Mouse (Mus musculus) cerebellum, adult 11 months (tissue): ENCODE measurements around the gene Gm45618.
A peak's percentile ranks its signal among the peaks of the same experiment; 100 is the strongest.
"Not testable (repeated sequence)": the region's sequence is repeated elsewhere in the genome, so short reads cannot be mapped to it uniquely, and the experiment has no call there.

ENCODE experiments used
- DNase-seq: peaks from one replicate; pipeline ENCODE4 v3.0.0; 2022

Gm45618 gene

GRCm38 (mm10) chr7:142120629-142121028 lies at the start of gene Gm45618:
Gene Gm45618, minus strand, starts transcription at chr7:142120729.
- not testable (repeated sequence) for DNase-seq

GRCm38 (mm10) chr7:142169836-142170235 lies 49.3 kb upstream of the Gm45618 start:
- DNase-seq = no peak

GRCm38 (mm10) chr7:142165639-142166038 lies 45.1 kb upstream of the Gm45618 start, which contains the start of gene Gm4553:
Gene Gm4553, minus strand, starts transcription at chr7:142165739.
- DNase-seq = not testable (repeated sequence)

- DNase-seq = no peak
Observed at GRCm38 (mm10) chr7:142159366-142159765, 38.8 kb upstream of the Gm45618 start.

GRCm38 (mm10) chr7:142157013-142157412 lies 36.5 kb upstream of the Gm45618 start, which contains the start of gene Gm29735:
Gene Gm29735, minus strand, starts transcription at chr7:142157113.
- not testable (repeated sequence) for DNase-seq

- no peak for DNase-seq
Observed at GRCm38 (mm10) chr7:142155308-142155707, 34.8 kb upstream of the Gm45618 start.

DNA sequence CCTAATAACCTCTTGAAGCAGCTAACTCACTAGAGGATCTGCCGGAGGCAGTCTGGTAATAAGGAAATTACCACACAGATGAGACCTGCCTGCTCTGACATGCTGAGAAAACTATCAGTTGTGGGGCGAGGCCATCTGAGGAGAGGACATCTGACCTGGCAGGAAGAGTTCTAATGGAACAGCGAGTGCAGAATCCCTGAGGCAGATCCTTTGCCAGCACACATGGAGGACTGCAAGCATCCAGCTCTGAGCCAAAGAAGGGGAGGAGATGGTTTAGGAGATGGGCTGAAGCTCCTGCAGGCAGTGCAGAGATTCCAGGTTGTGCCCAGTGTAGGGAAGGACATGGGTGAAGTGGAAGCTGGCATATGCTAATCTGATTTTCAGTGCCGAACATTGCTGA lies 31.7 kb upstream of the Gm45618 start:
- no peak for DNase-seq

DNA sequence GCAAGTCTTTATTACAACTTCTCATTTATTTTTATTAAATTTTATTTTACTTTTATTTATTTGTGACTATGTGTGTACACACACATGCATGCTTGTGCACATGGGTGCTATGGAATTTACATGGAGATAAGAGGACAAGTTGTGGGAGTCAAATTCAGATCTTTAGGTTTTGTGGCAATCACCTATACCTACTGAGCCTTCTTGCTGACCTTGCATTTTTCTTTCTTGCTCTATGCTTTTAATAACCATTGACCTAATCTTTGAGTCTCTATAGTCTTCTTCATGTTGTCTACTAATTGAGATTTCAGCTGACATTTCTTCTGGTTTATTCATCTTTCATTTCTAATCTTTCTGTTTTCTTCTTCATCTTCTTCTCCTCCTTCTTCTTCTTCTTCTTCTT lies 28.1 kb upstream of the Gm45618 start:
- DNase-seq = no peak

GRCm38 (mm10) chr7:142146033-142146432 lies 25.5 kb upstream of the Gm45618 start:
- DNase-seq = peak; percentile 10

DNA sequence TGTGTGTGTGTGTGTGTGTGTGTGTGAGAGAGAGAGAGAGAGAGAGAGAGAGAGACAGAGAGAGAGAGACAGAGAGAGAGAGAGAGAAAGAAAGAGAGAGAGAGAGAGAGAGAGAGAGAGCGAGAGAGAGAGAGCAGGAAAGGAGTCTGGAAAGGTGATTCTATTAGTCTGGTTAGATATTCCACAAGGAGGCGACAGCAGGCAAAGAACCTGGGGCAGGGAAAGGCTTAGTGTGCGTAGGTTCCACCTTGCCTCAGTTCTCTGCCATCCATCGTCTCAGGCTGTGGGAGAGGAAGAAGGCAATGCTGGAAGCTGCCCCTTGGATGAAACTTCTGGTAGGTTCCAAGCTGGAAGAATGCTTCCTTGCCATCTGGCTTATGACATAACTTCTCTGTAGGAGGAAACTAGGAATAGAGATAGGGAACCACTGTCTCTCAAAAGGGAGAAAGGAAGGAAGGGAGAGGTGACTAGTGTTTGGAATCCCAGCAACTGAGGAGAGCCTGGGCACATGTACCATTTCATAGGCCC lies 24.9 kb upstream of the Gm45618 start:
- DNase-seq = no peak

GRCm38 (mm10) chr7:142144507-142144906 lies 24.0 kb upstream of the Gm45618 start, which contains the start of gene Gm45337:
Gene Gm45337, minus strand, starts transcription at chr7:142144607.
- no peak for DNase-seq

- not testable (repeated sequence) for DNase-seq
Observed at GRCm38 (mm10) chr7:142143506-142144010, 23.0 kb upstream of the Gm45618 start.

DNA sequence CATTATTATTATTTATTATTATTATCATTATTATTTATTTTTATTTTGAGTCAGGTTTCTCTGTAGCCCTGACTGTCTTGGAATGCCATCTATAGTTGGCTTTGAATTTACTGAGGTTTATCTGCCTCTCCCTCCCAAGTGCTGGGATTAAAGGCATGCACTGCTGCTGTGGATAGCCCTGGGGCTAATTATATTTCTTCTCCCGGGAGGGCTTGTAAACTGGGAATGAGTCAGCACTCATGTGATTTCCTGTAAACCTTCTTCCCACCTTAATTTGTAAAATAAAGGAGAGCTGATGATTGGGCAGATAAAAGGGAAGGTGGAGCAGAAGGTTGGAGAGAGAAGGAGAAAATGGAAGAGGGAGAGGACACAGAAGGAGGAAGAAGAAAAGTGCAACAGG lies 20.2 kb upstream of the Gm45618 start:
- no peak for DNase-seq

DNA sequence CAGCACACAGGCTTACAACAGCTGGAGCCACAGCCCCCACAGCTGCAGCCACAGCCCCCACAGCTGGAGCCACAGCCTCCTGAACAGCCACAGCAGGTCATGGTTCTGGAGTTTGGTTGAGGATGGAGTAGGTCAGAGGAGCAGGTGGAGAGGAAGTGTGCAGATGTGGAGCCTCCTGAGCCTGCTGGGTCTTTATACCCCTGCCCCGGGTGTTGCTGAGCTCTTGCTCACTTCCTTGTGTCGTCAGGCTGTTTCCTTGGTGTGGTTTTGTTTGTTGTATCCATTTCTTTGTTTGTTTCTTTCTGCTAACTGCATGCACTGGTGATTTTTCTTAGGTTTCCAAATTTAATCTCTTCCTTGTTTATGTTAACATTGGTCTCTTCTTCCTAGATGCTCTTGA lies 15.4 kb upstream of the Gm45618 start, which contains the start of gene Gm39115:
Gene Gm39115, minus strand, starts transcription at position 101 of the 400 bp plus-strand sequence.
- DNase-seq = not testable (repeated sequence)

DNA sequence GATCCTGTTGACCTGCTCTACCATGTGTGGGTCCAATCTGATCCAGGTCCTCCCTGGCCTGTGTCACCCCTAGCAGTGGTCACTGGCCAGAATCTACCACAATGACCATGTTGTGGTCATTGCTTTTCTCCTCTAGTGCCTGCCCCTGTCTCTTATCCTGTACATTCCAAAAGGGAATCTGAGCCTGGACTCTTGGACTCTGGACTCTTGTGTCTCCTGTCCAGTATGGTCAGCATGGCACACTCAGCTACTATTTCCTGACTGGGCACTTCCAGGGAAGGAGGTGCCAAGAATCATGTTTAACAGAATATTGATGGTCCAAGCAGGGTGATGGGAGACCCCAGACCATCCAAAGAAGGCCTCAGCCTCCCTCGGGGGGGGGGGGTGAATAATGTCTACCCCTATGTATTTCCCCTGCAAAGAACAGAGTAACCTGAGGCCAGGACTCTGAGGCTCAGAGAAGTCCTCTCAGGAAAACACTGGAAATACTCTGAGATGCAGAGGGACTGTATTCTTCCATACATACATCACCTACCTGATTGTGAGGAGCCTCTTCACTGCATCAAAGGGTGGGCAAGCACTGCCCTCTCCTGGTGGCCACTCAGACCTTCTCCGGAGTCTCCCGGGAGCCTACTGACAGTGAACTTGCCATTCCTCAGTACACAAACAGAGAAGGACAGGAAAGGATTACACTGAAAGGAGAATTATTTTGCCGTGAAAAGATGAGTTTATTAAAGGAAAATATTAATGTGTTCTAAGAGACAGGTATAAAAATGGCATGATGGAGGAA lies 13.9 kb upstream of the Gm45618 start:
- no peak for DNase-seq

DNA sequence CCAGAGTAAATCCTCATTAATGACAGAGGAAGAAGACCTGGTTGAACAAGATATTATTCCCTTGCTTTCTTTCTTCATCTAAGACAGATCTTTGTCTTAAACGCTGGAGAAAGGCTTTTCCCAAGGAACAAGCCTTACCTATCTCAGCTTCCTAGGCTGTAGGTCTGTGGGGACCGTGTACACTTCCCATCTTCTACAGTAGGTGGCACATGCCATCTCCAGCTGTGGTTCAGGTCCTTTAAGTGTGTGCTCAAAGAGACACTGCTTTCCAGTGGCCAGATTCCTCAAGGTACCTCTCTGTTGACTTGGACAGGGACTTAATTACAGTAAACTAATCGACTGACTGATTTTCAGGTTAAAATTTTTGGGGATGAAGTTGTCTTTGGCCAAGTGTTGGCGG lies 8.3 kb upstream of the Gm45618 start:
- no peak for DNase-seq

- DNase-seq = no peak
Observed at GRCm38 (mm10) chr7:142119632-142120031, 897 bp downstream of the Gm45618 start.

DNA sequence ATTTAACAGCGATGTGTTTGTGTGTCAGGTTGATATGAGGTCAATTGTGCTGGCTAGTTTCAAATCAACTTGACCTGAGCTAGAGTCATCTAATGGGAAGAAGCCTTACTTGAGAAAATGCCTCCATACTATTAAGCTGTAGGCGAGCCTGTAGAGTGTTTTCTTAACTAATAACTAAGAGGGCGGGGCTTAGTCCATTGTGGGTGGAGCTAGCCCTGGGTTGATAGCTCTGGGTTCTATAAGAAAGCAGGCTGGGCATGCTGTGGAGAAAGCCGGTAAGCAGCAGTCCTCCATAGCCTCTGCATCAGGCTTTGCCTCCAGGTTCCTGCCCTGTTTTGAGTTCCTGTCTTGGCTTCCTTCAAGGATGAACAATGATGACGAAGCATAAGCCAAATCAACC lies 15.8 kb downstream of the Gm45618 start:
- DNase-seq = no peak

GRCm38 (mm10) chr7:142097776-142098175 lies 22.8 kb downstream of the Gm45618 start:
- peak; percentile 85 for DNase-seq

DNA sequence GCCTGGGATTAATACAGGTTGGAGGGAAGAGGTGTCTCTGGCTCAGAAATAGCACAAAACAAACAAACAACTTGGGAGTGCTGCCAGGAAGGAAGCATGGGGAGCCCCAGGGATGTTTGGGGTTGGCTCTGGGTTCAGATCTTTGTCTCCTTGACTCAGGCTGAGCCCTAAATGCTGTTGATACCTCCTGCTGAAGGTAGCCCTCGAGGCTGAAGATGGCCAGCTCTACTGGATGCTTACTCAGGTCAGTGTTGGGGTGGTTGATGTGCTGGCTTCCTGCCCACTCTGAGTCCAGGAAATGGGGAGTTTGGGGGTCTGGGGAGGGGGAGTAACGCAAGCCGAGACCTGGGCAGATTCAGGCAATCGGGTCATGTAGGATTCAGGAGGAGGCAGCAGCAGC lies 23.8 kb downstream of the Gm45618 start:
- peak; percentile 41 for DNase-seq

DNA sequence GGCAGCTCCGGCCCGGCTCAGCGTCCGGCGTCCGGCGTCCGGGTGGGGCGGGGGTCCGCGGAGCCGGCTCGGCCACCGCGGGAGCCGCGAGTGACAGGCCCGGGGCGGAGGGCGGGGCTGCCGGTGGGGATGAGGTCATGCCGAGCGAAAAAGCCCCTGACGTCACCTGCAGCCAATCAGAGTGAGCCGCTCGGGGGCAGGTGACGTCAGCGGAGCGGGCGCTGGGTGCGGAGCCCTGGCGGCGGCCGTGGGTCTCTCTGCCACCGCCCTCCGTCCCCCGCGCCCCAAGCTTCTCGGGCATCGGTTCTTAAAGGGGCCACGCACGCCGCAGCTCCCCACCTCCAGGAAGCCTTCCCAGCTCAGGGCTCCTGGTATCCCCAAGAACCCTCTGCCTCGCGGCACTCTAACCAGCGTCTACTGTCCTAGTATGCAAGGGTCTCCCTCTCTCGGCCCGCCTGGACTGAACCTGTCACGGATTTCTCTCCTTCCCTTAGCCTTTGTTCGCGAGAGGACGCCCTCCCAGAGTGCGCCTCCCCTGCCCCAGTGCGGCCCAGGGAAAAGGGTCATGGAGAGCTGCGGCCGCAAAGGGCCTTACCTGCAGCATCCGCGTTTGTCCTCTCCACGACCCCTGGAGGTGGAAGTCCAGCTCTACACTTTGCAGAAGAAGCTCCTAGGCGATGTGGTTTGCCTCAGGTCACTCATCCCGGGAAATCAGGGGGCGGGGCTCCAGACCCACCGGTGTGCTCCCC lies 25.2 kb downstream of the Gm45618 start, which contains the start of gene Dusp8:
Gene Dusp8, minus strand, starts transcription at position 661 of the 749 bp plus-strand sequence.
- DNase-seq = peak; percentile 98

GRCm38 (mm10) chr7:142094301-142095143 lies 26.0 kb downstream of the Gm45618 start:
- DNase-seq = peak; percentile 78
